Mouse (Mus musculus) cerebellum, postnatal 25 days (tissue): ENCODE results near the gene Kif27.
A peak's percentile ranks its signal among the peaks of the same experiment; 100 is the strongest.

Source experiments
- DNase-seq, 2 experiments: peaks; one replicate each; pipeline ENCODE4 v3.0.0; 2021; ENCODE audit warnings: mixed read lengths in 2 of 2

Kif27 gene

GRCm38 (mm10) chr13:58364353-58365175, 5.6 kb upstream of the Kif27 start:
- no peak for DNase-seq

DNA sequence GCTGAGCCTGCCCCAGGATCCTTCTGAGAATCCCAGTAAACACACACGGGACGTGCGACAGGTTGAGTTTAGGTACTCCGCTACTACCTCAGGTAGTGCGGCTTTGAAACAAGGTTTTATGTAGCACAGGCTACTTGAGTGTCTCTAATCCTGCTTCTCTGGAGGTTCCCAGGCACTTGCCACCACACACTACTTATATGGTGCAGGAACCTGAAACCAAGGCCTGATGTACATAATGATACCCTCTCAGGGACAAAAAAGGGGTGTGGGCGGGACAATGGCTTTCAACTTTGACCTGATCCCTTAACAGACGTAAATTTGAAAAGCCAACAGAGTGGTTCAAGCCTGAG, 357 bp upstream of the Kif27 start:
- no peak for DNase-seq

DNA sequence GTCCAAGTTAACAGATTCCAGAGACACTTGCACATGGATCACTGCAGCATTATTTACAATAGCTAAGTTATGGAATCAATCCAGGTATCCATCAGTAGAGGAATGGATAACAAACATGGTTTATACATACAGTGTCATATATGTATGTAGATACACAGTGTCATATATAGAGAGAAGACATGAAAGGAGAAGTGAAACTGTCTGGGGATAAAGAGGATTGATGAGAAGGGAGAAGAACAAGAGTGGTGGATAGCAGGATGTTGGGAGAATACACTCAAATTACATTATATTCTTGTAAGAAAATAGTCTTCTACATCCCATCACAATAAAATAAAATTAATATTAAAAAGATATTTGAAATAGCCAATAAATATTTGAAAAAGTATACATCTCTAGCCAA, 5.9 kb downstream of the Kif27 start:
- DNase-seq, result no peak

GRCm38 (mm10) chr13:58350606-58351005, 8.3 kb downstream of the Kif27 start:
- DNase-seq, result no peak

DNA sequence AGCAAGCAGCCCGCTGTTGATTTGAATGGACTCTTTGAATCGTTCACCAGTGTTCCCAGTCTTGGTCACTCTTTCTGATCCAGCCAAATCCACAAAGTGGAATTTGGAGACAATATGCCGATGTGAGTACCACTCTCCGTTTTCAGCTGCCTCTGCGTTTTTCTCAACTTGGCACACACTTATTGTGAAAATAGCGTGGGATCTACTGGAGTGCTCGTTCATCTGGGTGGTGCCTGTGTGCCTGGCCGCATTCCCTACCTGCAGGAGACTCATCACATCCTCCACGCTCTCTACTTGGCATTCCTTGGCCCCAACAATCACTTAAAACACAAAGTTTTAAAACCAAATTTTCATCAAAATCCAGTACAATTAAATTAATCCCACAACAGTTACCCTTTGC, 14.4 kb downstream of the Kif27 start:
- DNase-seq, result no peak

- DNase-seq, result no peak
Observed at GRCm38 (mm10) chr13:58337456-58337855, 21.5 kb downstream of the Kif27 start.

DNA sequence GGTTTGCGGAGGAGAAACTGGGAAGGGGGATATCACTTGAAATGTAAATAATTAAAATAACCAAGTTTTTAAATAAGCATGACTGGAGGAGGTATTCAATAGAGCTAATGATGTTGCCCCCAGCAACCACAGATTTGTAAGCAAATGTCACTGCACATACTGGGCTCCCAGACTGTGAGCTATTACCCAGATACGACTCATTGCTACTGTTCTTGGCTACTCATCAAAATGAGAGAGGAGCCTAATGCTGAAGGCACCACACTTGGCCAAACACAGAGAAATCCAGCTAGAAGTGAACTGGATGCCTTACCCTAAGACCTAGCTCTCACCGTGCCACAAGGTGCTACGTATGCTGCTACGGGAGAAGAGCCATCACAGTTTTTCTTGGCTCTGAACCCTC, 24.8 kb downstream of the Kif27 start:
- no peak for DNase-seq

GRCm38 (mm10) chr13:58317768-58318167, 41.2 kb downstream of the Kif27 start:
- no peak for DNase-seq

- DNase-seq, result no peak
Observed at GRCm38 (mm10) chr13:58314991-58315390, 43.9 kb downstream of the Kif27 start.

DNA sequence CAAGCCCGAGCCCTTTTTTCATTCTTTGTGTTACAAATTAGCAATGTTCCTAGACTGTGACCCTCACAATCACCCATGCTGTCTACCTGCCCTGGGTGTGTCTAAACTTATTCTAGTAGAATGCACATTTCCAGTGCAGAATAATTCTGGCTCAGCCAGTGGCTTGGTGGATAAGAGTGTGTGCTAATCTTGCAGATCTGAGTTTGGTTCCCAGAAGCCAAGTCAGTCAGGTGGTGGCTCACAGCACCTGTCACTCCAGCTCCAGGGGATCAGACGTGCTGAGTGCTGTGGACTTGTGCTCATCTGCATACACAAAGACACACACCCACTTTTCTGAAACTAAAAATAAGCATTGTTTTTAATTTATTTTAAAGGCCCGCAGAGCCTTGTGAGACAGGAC, 45.2 kb downstream of the Kif27 start:
- DNase-seq, result no peak

GRCm38 (mm10) chr13:58311351-58311750, 47.6 kb downstream of the Kif27 start:
- peak in 1 of 2 experiments; percentile 35 for DNase-seq

DNA sequence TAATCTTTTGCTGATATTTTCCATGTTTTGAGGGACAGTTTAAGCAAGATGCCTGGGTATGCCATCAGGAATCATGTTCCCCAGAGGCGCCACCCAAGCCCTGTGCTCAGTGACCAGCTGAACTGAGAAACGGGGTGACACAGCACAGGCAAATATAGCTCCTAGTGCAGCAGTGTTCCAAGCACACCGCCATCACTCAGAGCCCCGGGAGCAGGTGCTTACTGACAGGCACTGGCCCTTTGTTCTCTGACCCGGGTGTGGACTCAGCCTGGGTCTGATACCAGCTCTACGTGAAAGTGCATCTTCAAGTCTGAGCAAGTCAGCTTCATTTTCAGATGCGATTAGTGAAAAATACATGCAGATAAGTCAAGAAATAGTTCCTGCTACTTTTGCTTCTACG, 49.4 kb downstream of the Kif27 start:
- DNase-seq, result no peak

- DNase-seq, result no peak
Observed at GRCm38 (mm10) chr13:58307453-58307852, 51.5 kb downstream of the Kif27 start.

DNA sequence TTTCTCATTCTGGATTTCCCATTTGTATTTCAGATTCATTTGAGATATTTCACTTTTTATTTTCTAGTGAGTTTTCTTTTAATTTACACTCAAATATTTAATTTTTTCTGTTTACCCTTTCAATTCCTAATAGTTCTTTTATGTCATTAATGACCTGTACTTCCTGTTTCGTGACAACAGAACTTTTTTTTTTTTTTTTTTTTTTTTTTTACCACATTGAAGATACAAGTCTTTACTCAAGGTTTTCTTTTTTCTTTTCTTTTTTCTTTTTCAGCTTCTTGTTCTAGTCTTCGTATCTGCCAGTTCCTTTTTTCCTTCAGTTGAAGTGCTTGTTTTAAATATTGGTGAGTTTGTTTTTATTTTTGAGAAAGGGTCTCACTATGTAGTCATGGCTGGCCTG, 53.7 kb downstream of the Kif27 start:
- DNase-seq, result no peak

GRCm38 (mm10) chr13:58302421-58303145, 56.3 kb downstream of the Kif27 start:
- DNase-seq, result peak; percentile 58 to 67

DNA sequence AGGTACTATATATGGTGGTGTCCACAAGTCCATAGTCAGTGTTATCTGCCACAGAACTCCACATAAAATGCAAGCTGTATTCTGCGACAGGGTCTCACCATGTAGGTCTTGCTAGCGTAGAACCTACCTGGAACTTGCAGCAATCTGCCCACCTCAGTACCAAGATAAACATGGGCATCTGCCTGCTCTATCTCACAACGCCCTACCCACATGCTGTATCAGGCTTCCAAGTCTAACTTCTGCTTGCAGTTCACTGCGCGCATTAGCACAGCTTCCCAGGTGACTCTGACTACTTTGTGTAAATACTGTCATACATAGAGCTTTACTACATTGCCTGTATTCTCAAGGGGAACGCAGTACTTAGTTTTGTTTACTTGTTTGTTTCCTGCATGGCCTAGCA, 57.0 kb downstream of the Kif27 start:
- DNase-seq, result no peak

DNA sequence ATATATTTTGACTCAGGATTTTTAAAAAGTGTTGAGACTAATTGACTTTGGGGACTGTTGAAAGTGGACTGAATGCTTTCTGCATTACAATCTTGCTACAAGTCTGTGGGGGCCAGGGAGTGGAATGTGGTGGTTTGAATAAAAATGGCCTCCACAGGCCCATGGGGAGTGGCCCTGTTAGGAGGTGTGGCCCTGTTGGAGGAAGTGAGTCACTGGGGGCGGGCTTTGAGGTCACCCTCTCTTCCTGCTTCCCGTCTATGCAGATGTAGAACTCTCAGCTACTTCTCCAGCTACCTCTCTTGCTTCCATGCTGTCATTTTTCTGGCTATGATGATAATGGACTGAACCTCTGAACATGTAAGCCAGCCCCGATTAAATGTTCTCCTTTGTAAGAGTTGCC, 60.2 kb downstream of the Kif27 start:
- no peak for DNase-seq

GRCm38 (mm10) chr13:58295582-58295981, 63.3 kb downstream of the Kif27 start:
- DNase-seq, result no peak

DNA sequence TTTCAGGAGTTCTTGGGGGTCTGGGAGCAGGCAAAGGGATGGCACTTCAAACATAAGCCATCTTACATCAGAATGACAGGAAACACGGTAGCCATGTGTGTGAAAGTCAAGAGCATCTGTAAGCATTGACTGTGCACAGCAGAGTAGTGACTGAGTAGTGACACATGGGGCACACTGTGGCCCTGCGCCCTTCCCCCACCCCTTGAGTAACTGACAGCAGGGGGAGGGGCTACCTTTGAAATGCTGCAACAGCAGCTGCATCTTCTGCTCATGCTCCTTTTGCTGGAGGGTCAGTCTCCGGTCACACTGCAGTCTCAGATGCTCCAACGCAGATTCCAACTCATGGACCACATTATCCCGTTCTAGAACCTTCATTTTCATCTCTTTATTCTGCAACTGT, 66.1 kb downstream of the Kif27 start:
- no peak for DNase-seq

DNA sequence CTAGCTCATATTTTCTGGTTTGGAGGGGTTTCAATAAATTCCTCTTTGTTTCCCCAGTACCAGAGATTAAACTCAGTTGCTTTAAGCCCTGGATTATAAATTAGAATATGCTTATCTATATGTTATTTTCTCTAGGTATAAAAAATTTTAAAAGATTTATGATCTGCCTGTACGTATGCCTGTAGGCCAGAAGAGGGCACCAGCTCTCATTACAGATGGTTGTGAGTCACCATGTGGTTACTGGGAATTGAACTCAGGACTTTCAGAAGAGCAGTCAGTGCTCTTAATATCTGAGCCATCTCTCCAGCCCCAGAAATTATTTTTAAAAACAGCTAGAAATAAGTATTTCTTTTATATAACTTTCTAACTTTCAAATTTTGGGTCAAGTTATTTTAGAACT, 69.6 kb downstream of the Kif27 start:
- DNase-seq, result no peak

DNA sequence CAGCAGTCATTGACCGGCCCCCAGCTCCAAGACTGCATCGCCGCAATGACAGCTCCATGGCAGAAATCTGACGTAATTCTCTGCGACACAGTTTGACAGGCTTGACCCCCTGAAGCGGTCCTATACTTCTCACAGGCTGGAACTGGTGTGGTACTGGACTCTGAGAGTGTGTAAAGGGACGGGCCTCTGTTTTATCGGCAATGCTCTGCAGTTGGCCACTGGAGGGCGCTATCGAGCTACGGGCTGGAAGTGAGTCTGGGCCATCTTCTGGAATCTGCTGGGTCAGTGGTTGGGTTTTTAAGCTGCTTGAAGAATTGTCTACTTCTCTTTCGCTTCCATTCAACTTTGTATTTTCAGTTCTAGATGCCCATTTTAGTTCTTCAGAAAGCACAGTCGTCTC, 71.1 kb downstream of the Kif27 start:
- DNase-seq, result peak; percentile 87 to 93

DNA sequence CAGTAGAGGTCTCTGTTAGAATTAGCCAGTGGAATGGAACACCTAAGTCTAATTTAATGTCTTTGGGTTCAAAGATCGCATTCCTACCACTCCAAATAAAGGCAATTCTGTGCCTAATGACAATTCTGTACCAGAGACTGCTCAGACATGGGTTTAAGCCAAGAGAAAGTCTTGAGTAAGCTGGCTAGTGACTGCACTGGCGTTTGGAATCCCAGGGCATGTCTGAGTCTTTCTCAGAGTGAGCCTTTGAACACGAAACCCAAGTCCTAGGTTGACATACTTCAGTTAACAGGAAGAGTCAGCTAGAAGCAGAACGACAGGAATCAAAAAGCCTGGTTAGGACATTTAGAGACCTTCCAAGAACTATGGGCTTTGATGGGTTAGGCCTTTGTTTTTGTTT, 75.5 kb downstream of the Kif27 start:
- no peak for DNase-seq

GRCm38 (mm10) chr13:58281936-58282335, 77.0 kb downstream of the Kif27 start:
- DNase-seq, result no peak

GRCm38 (mm10) chr13:58280528-58280927, 78.4 kb downstream of the Kif27 start:
- no peak for DNase-seq

DNA sequence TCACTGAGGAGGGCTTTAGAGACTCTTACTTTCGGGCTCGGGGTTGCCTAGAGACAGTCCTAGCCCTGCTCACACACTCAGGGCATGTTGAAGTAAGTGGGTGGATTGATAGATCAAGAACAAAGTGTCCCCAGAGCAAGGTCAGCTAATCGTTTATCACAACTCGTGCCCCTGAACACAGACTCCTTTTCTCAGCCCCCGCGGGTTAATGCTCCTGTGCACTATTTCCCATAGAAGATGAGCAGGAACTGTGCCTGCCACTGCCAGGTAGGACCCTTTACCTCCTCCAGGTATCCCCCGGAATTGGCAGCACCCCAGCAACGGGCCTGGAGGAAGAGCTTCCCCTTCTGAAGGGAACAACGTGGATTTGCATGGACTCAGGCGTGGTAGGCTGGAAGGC, 82.7 kb downstream of the Kif27 start:
- no peak for DNase-seq
